Mouse (Mus musculus) embryonic fibroblast, embryonic 13.5 days (primary cell): Measurements from ENCODE around the gene Hsph1. TPM values are rescaled to one million over a fixed set of nuclear protein-coding genes. Genes with fewer than 3 reads are reported as not detected.

Experiments
- H3K27ac ChIP-seq: 2 replicates; pipeline ENCODE4 v1.5.1; 2012; ENCODE audit warnings: low read length, control low read depth, inconsistent platforms; ENCODE audit not compliant: insufficient read depth
- H3K4me1 ChIP-seq: 2 replicates; pipeline ENCODE4 v1.6.1; 2011; ENCODE audit warnings: low read length; ENCODE audit not compliant: control insufficient read depth, insufficient read depth
- H3K4me3 ChIP-seq: 2 replicates; pipeline ENCODE4 v1.5.1; 2011; ENCODE audit warnings: mild to moderate bottlenecking, control low read depth, low read length; ENCODE audit not compliant: insufficient read depth
- CTCF ChIP-seq: IDR thresholded peaks from 2 replicates; pipeline ENCODE4 v1.5.1; 2011; ENCODE audit warnings: mild to moderate bottlenecking, control low read depth, low read length, moderate library complexity, borderline replicate concordance; ENCODE audit not compliant: insufficient read depth
- POLR2A ChIP-seq: IDR thresholded peaks from 2 replicates; pipeline ENCODE4 v1.6.1; 2011; ENCODE audit warnings: low read depth, mild to moderate bottlenecking, control low read depth, low read length, moderate library complexity
- polyA plus RNA-seq: library from polyadenylated mRNA; stranded (reverse); fragments of >200 nt; gene quantifications from 2 replicates; pipeline ENCODE4 v1.2.4, GENCODE M21; 2011; ENCODE audit warnings: low read depth; ENCODE audit not compliant: missing spikeins, insufficient read length

Hsph1 gene
- polyA plus RNA-seq, 1 experiment: 96.4 TPM

- Histone ChIP-seq H3K27ac (peak overlapping the region; percentile 44; the same call in 1 of the 2 replicates), H3K4me3 (no peak overlapping the region), H3K4me1 (no peaks in the 10 kb centered on the region)
- TF ChIP-seq POLR2A (no peak), CTCF (no peak)
These were observed 67.2 kb downstream of the Hsph1 start for GRCm38 (mm10) chr5:149568993-149569392.

- Histone ChIP-seq H3K4me3 (no peak overlapping the region), H3K27ac (no peak overlapping the region), H3K4me1 (no peaks in the 10 kb centered on the region)
- no peak for TF ChIP-seq CTCF
- TF ChIP-seq POLR2A: no peak
These were observed 69.2 kb downstream of the Hsph1 start for GRCm38 (mm10) chr5:149566957-149567356.

- Histone ChIP-seq H3K27ac (no peak overlapping the region), H3K4me3 (no peak overlapping the region), H3K4me1 (no peaks in the 10 kb centered on the region)
- TF ChIP-seq CTCF: no peak
- TF ChIP-seq POLR2A: no peak
These were observed 70.2 kb downstream of the Hsph1 start for GRCm38 (mm10) chr5:149566026-149566425.

Other genes starting within 250 kb of the Hsph1 start
- gene Medag, start 224.6 kb downstream of the Hsph1 start, polyA plus RNA-seq: 70.2 and 77.2 TPM in 2 replicates
- gene Tex26, start 196.7 kb downstream of the Hsph1 start, polyA plus RNA-seq: 1.6 TPM in 1 of 2 replicates, not detected in the other
- not detected in 2 replicates for gene Wdr95, start 107.7 kb downstream of the Hsph1 start, polyA plus RNA-seq
- 21.0 and 28.9 TPM in 2 replicates for gene B3glct, start 41.9 kb upstream of the Hsph1 start, polyA plus RNA-seq